Mouse (Mus musculus) hindbrain, postnatal 0 days (tissue): ENCODE measurements at regions not wholly inside any gene's neighbourhood (a gene's known extent, or its start where the extent isn't known, plus 50 kb on each side); places are given as distances from the start of the nearest gene placed in this dataset.

Source experiments
- ATAC-seq: fragments of 200-750 bp; cut with Nextera tagmentation; 2 replicates; pipeline ENCODE4 v1.8.0; 2017; ENCODE audit warnings: mild to moderate bottlenecking, moderate TSS enrichment, moderate library complexity
- DNase-seq: peaks from one replicate; pipeline ENCODE4 v3.0.0-alpha.2; 2015; ENCODE audit warnings: low spot score
- H3K27ac ChIP-seq: fragments of 300-500 bp; sonication (generic); 2 replicates; pipeline ENCODE4 v1.5.1; 2014; ENCODE audit warnings: mild to moderate bottlenecking
- H3K27me3 ChIP-seq: fragments of 300-500 bp; sonication (generic); 2 replicates; pipeline ENCODE4 v1.6.1; 2014; ENCODE audit warnings: low read length, mixed read lengths; ENCODE audit not compliant: insufficient read depth
- H3K36me3 ChIP-seq: fragments of 300-500 bp; sonication (generic); 2 replicates; pipeline ENCODE4 v1.6.1; 2014; ENCODE audit warnings: low read length, mixed read lengths; ENCODE audit not compliant: insufficient read depth
- H3K4me1 ChIP-seq: fragments of 300-500 bp; sonication (generic); 2 replicates; pipeline ENCODE4 v1.6.1; 2014; ENCODE audit warnings: antibody characterized with exemption, low read length, mixed read lengths; ENCODE audit not compliant: insufficient read depth
- H3K4me2 ChIP-seq: fragments of 300-500 bp; sonication (generic); 2 replicates; pipeline ENCODE4 v1.6.1; 2014; ENCODE audit warnings: low read depth, mild to moderate bottlenecking, low read length, moderate library complexity, mixed read lengths
- H3K4me3 ChIP-seq: fragments of 300-500 bp; sonication (generic); 2 replicates; pipeline ENCODE4 v1.5.1; 2014; ENCODE audit warnings: low read length
- H3K9ac ChIP-seq: fragments of 300-500 bp; sonication (generic); replicated peaks from 2 replicates; pipeline ENCODE4 v1.6.1; 2014; ENCODE audit warnings: mild to moderate bottlenecking, low read length, moderate library complexity, mixed read lengths
- H3K9me3 ChIP-seq: fragments of 300-500 bp; sonication (generic); 2 replicates; pipeline ENCODE4 v1.6.1; 2016; ENCODE audit warnings: low read length, mixed read lengths
- CTCF ChIP-seq: IDR thresholded peaks from 2 replicates; pipeline ENCODE4 v1.5.1; 2016; ENCODE audit warnings: antibody characterized with exemption, control low read depth, low read depth
- WGBS: fragments of 180-500 bp; shearing (Covaris S2); extraction: QIAGEN DNeasy Blood & Tissue Kit; methylation state at CpG from one replicate; pipeline ENCODE4 v1.1.7; 2014; 5-methylcytosine and 5-hydroxymethylcytosine counted together

DNA sequence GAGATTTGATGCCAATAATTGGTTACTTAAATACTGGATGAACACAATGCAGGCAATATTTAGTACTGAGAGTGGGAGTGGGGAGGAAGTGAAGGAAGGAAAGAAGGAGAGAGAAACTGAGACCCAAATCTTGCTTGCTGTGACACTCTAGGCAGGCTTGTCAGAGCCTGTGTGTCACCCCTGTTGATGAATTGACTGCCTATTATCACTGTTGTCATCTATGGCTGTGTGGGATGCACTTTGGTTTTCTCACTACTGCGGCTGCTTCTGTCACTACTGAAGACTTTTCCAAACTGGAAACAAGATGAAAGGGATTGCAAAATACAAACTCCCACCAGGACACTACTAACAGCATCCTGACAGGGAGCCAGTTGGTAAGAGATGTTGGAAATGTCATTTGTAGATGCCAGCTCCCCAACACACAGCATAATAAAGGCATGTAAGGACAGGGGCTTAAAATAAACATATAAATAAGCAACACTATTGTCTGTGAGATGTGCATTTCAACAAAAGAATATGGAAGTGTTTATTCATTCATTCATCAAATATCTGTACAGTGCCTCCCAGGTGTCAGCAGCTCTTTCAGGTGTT lies 207.0 kb upstream of the Ufl1 start:
- H3K9ac ChIP-seq: no peak overlapping the region
- no peaks in the 10 kb centered on the region for H3K4me1 ChIP-seq
- no peak overlapping the region for H3K27ac ChIP-seq
- H3K27me3 ChIP-seq: no peaks in the 10 kb centered on the region
- H3K9me3 ChIP-seq: no peaks in the 10 kb centered on the region
- no peaks in the 10 kb centered on the region for H3K36me3 ChIP-seq
- DNase-seq (no peak), ATAC-seq (no peak)
- H3K4me3 ChIP-seq: no peak overlapping the region
- H3K4me2 ChIP-seq: no peak overlapping the region
- no peak for TF ChIP-seq CTCF
- WGBS: 48% methylated on average over 1 of the region's 1 CpGs

- H3K27me3 ChIP-seq: no peaks in the 10 kb centered on the region
- no peaks in the 10 kb centered on the region for H3K4me1 ChIP-seq
- H3K9ac ChIP-seq: no peak overlapping the region
- no peak overlapping the region for H3K27ac ChIP-seq
- 12% methylated on average over 1 of the region's 1 CpGs for WGBS
- ATAC-seq: no peak
- no peaks in the 10 kb centered on the region for H3K36me3 ChIP-seq
- no peak for TF ChIP-seq CTCF
- no peak for DNase-seq
- no peaks in the 10 kb centered on the region for H3K9me3 ChIP-seq
- no peak overlapping the region for H3K4me2 ChIP-seq
- no peak overlapping the region for H3K4me3 ChIP-seq
Measured at GRCm38 (mm10) chr4:25483621-25483933, 202.0 kb upstream of the Ufl1 start.

GRCm38 (mm10) chr4:25482933-25483620 lies 201.5 kb upstream of the Ufl1 start:
- no peak overlapping the region for H3K27ac ChIP-seq
- H3K4me1 ChIP-seq: no peaks in the 10 kb centered on the region
- no peaks in the 10 kb centered on the region for H3K9me3 ChIP-seq
- TF ChIP-seq CTCF: no peak
- H3K9ac ChIP-seq: no peak overlapping the region
- 38% methylated on average over 6 of the region's 6 CpGs for WGBS
- DNase-seq (no peak), ATAC-seq (no peak)
- H3K27me3 ChIP-seq: no peaks in the 10 kb centered on the region
- H3K36me3 ChIP-seq: no peaks in the 10 kb centered on the region
- H3K4me3 ChIP-seq: no peak overlapping the region
- H3K4me2 ChIP-seq: no peak overlapping the region

DNA sequence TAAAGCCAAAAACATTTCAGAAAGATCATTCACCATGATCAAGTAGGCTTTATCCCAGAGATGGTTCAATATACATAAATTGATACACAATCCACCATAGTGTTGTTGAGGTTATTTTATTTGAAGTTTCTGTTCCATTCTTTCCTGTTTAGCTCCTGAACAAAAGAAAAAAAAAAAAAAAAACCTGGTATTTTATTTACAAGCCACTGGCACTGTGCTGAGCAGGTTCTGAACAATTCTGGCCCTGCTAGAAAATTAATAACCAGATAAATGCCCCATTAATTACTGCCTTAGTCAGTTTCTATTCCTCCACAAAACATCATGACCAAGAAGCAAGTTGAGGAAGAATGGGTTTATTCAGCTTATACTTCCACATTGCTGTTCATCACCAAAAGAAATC lies 191.4 kb upstream of the Ufl1 start:
- Histone ChIP-seq H3K9ac (no peak overlapping the region), H3K4me3 (no peak overlapping the region), H3K36me3 (no peaks in the 10 kb centered on the region), H3K4me2 (no peak overlapping the region), H3K4me1 (no peaks in the 10 kb centered on the region), H3K27me3 (no peaks in the 10 kb centered on the region), H3K27ac (no peak overlapping the region), H3K9me3 (no peaks in the 10 kb centered on the region)
- TF ChIP-seq CTCF: no peak
- ATAC-seq: no peak
- DNase-seq: no peak

GRCm38 (mm10) chr4:25466490-25466889 lies 184.9 kb upstream of the Ufl1 start:
- no peak overlapping the region for H3K4me2 ChIP-seq
- WGBS: 90% methylated on average over 3 of the region's 3 CpGs
- H3K27ac ChIP-seq: no peak overlapping the region
- no peak overlapping the region for H3K9ac ChIP-seq
- ATAC-seq: no peak
- TF ChIP-seq CTCF: no peak
- no peaks in the 10 kb centered on the region for H3K9me3 ChIP-seq
- H3K27me3 ChIP-seq: no peaks in the 10 kb centered on the region
- no peak for DNase-seq
- no peaks in the 10 kb centered on the region for H3K36me3 ChIP-seq
- no peaks in the 10 kb centered on the region for H3K4me1 ChIP-seq
- H3K4me3 ChIP-seq: no peak overlapping the region

DNA sequence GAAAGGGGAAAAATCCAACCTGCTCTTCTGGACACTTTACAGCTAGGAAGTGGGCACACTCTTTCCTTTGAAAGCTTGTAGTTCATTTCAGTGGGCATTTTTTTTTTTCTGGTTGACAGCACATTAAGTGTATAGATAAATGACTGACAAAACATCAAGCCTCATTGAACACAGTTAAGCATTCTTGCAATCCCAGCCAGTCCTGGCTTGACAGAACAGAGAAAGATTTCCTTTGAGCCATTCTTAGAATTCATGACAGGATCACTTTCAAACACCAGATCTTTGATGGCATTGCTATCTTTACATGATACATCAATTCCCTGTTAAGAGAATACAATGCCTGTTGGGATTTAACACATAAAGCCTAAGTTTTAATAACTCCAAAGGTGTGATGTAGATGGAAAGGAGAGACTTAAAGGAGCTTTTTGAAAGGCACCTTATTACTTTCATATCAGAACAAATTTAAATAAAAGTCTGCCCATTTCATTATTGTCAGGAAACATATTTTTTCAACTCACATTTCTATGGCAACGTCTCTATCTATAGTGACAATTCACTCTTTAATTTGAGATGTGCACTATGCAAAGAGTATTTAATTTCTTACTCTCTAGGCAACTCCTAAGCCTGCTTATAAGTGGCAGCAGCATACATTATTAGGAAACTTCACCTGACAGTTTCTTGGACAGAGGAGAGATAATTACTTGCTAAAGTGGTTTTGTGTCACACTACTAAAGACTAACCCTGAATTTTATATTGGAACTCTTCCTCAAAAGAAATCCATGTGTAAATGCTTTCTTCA lies 183.4 kb upstream of the Ufl1 start:
- no peak overlapping the region for H3K4me2 ChIP-seq
- H3K4me1 ChIP-seq: no peaks in the 10 kb centered on the region
- 42% methylated on average over 1 of the region's 1 CpGs for WGBS
- no peaks in the 10 kb centered on the region for H3K36me3 ChIP-seq
- no peak overlapping the region for H3K4me3 ChIP-seq
- no peaks in the 10 kb centered on the region for H3K27me3 ChIP-seq
- TF ChIP-seq CTCF: no peak
- no peak overlapping the region for H3K9ac ChIP-seq
- no peak for ATAC-seq
- no peak for DNase-seq
- no peak overlapping the region for H3K27ac ChIP-seq
- H3K9me3 ChIP-seq: no peaks in the 10 kb centered on the region

GRCm38 (mm10) chr4:25464069-25464468 lies 182.4 kb upstream of the Ufl1 start:
- Histone ChIP-seq H3K27me3 (no peaks in the 10 kb centered on the region), H3K4me3 (no peak overlapping the region), H3K36me3 (no peaks in the 10 kb centered on the region), H3K9ac (no peak overlapping the region), H3K4me1 (no peaks in the 10 kb centered on the region), H3K27ac (no peak overlapping the region), H3K4me2 (no peak overlapping the region), H3K9me3 (no peaks in the 10 kb centered on the region)
- WGBS: 88% methylated on average over 1 of the region's 1 CpGs
- DNase-seq (no peak), ATAC-seq (no peak)
- no peak for TF ChIP-seq CTCF
